Mouse (Mus musculus) bone marrow macrophage, adult 2 months (primary cell): ENCODE data around the gene Gpr84.

Experiments
- CTCF ChIP-seq: IDR thresholded peaks from 2 replicates; pipeline ENCODE4 v1.5.1; 2012; ENCODE audit warnings: low read depth, mild to moderate bottlenecking, low read length, moderate library complexity
- POLR2A ChIP-seq: IDR thresholded peaks from 2 replicates; pipeline ENCODE4 v1.6.1; 2012; ENCODE audit warnings: mild to moderate bottlenecking, low read depth, low read length, borderline replicate concordance

- TF ChIP-seq POLR2A: no peak
- no peak for TF ChIP-seq CTCF
Observed at GRCm38 (mm10) chr15:103300067-103300471, 10.3 kb downstream of the Gpr84 start.
